Mouse (Mus musculus) heart, postnatal 0 days (tissue): ENCODE measurements around the gene Vstm5.

Source experiments
- CTCF ChIP-seq: IDR thresholded peaks from 2 replicates; pipeline ENCODE4 v1.5.1; 2016; ENCODE audit warnings: antibody characterized with exemption, control low read depth, low read depth
- EP300 ChIP-seq: IDR thresholded peaks from 2 replicates; pipeline ENCODE4 v1.6.1; 2016; ENCODE audit warnings: antibody characterized with exemption, low read depth

DNA sequence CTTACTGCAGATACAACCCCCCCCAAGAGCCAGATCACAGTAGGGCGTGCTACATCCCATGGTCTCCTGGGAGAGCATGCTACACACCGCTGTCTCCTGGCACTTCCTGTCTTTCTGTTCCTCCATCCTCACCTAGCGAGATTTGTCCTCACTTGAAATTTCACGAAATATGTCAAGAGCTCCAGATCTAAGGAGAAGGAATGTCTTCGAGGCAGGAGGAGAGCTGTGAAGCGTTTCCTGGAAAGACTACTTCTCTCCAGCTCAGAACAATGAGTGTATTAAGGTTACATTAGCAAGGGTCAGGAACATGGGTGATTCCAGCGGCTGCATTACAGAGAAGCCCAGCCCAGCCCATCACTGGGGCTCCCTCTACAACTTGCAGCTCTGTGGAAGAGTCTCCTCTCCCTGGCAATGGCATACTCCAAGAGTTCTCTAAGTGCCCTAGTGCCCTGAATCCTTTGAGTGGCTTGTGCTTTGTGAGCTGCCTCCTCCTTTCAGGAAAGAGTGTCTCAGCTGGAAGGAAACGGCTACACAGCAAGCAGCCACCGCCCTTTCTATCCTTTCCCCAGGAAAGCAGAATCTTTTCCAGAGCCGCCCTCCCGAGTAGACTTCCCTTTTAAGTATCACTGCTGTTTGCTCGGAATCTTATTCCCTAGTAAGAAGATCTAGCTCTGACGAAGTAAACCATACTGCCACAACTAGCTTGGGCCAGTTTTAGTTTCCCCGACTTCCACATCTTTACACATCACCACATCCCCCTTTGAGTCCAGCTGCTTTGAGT, 1.1 kb upstream of the Vstm5 start:
- no peak for TF ChIP-seq CTCF
- TF ChIP-seq EP300, result no peak
